ENCODE assay signal across 17 mouse cellular contexts in the genomic region with DNA sequence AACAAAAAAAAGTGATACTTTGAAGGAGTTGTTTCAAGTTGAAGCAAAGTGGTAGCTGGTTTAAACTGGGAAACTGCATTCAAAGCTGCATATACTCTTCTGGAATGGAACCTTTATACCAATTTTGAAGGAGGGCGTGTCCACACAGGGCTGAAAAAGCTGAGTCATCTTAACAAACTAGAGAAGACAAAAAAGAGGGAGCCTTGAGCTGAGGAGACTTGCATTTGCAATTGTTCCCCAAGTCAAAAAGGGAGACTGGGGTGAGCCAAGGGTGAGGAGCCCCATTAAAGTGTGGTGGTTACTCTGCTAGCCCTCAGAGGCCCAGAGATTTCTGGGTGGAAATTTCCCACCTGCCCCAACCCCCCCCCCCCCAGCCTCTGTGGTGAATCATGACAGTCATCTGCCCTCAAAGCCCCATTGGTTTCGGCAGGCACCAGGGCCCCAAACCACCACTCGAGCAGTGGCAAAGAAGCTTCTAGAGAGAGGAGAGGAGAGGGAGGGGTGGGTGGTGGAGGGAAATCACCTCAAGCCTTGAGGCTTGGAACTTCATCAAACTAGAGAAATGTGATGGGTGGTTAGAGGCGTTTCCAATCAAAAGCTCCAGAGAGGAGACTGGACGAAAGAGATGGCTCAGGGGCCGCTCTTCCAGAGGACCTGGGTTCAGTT. TPM values are rescaled to one million over a fixed set of nuclear protein-coding genes. Genes with fewer than 3 reads are reported as not detected.
"Had no signal": no experiment of that assay in that cellular context is flagged by ENCODE, and none has a peak within 500 bp of the region (broad histone marks: within the 10 kb centered on the region; RNA-seq: fewer than 3 reads in every experiment).

No protein-coding gene starts in this region.

- H3K36me3 ChIP-seq: limb, embryonic 13.5 days; midbrain, embryonic 12.5 days; neural tube, embryonic 15.5 days had no signal

- DNase-seq: kidney, adult 8-10 months; kidney, postnatal 36 days; lung, adult 18-20 months; right cerebral cortex, adult 18-20 months; right cerebral cortex, postnatal 25 days; thymus, postnatal 36 days had no signal

- H3K4me2 ChIP-seq: limb, embryonic 13.5 days; midbrain, embryonic 12.5 days; neural tube, embryonic 15.5 days had no signal

- H3K9ac ChIP-seq: limb, embryonic 13.5 days; liver, embryonic 14.5 days; midbrain, embryonic 12.5 days; neural tube, embryonic 15.5 days had no signal

- H3K4me1 ChIP-seq: midbrain, embryonic 12.5 days; neural tube, embryonic 15.5 days had no signal

- H3K27ac ChIP-seq: kidney, postnatal 0 days; limb, embryonic 13.5 days; liver, embryonic 14.5 days; midbrain, embryonic 12.5 days; neural tube, embryonic 15.5 days had no signal

- H3K4me3 ChIP-seq: limb, embryonic 13.5 days; midbrain, embryonic 12.5 days; myocyte; neural tube, embryonic 15.5 days had no signal

- H3K9me3 ChIP-seq: limb, embryonic 13.5 days; midbrain, embryonic 12.5 days; neural tube, embryonic 15.5 days had no signal

RNA-seq across cellular contexts. Expression of a gene that starts 13.7 kb away (rescaled TPM):
- total RNA-seq: layer of hippocampus, adult 18-20 months; left cerebral cortex, postnatal 36 days; liver, adult 2 months; megakaryocyte-erythroid progenitor cell, adult 5-6 weeks had no signal
- polyA plus RNA-seq: kidney, postnatal 0 days; liver, adult 2 months; small intestine, adult 2 months had no signal
